12 mouse cellular contexts compared by ENCODE assay signal in the genomic region with DNA sequence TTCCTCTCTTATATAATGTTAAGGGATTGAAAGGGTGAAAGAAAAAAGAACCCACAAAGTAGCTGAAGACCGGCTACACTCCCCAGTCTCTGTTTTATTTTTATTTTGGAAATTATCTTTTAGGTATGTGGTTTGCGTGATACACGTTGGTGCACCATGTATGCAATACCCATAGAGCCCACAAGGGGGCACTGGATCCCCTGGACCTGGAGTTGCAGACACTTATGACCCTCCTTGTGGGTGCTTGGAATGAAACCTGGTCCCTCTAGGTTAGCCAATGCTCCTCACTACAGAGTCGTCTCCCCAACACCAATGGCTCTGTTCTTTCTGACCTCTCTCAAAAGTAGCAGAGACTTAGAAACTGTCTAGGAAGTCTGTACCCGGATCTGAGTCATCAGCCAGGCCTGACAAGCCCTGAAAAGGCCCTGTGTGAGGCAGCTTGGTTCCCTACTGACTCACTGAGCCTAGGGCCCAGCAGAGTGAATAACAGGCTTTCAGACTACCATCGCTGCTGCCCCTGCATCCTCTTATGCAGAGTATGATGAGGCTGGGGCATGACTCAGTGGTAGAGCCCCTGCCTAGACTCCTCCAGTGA.
DNase-seq lines count a peak whose midpoint lies in the region; ATAC-seq and TF ChIP-seq lines count a peak whose summit lies in the region.
"Had no signal": no experiment of that assay in that cellular context is flagged by ENCODE, and none has a peak within 500 bp of the region (broad histone marks: within the 10 kb centered on the region; RNA-seq: fewer than 3 reads in every experiment).

No protein-coding gene starts in this region.

- peaks cover 28% of the 10 kb centered on the region for H3K4me1 ChIP-seq in E14TG2a.4 (replicated peaks; ENCODE audit: low read depth, low read length)
- H3K4me1 ChIP-seq: forebrain, embryonic 13.5 days; limb, embryonic 15.5 days; midbrain, embryonic 13.5 days had no signal

- TF ChIP-seq CTCF in E14TG2a.4 (conservative IDR thresholded peaks at IDR 0.05; ENCODE audit: low read length), result peak; percentile 78

- no peak for ATAC-seq in frontal cortex, adult (ENCODE audit: low TSS enrichment)
- ATAC-seq: forebrain, embryonic 13.5 days; midbrain, embryonic 13.5 days had no signal

- H3K9me3 ChIP-seq in E14TG2a.4 (ENCODE audit: low read length), result peaks cover 9% of the 10 kb centered on the region; the same call in 1 of the 2 replicates
- H3K9me3 ChIP-seq: forebrain, embryonic 13.5 days; heart, embryonic 13.5 days; limb, embryonic 15.5 days; midbrain, embryonic 13.5 days had no signal

- H3K4me3 ChIP-seq in E14TG2a.4 (replicated peaks; ENCODE audit: low read length), result no peak overlapping the region
- H3K4me3 ChIP-seq: forebrain, embryonic 13.5 days; heart, embryonic 13.5 days; limb, embryonic 15.5 days; midbrain, embryonic 13.5 days had no signal

- H3K27me3 ChIP-seq in E14TG2a.4 (ENCODE audit: insufficient read depth, low read length), result no peaks in the 10 kb centered on the region
- H3K27me3 ChIP-seq: forebrain, embryonic 13.5 days; heart, embryonic 13.5 days; limb, embryonic 15.5 days; midbrain, embryonic 13.5 days had no signal

- H3K36me3 ChIP-seq in E14TG2a.4 (ENCODE audit: insufficient read depth, low read length), result peaks cover 40% of the 10 kb centered on the region

- peak; percentile 27 to 29 for DNase-seq in kidney, postnatal 4 days
- no peak for DNase-seq in kidney, adult 8-10 months
- peak; percentile 90 for DNase-seq in 416B (ENCODE audit: low read depth)
- DNase-seq in fibroblast of lung, adult 2 months (ENCODE audit: low read depth), result peak; percentile 49
- DNase-seq in urinary bladder, adult 18-20 months (ENCODE audit: low spot score in 2 of 2), result no peak
- DNase-seq: adrenal gland, adult 8-10 months had no signal

Comparison
In these comparisons a context has a peak if more than half of its experiments do, and no peak if none do; other contexts are left out.
1. DNase-seq: peak in kidney, postnatal 4 days (2 of 2), 416B (single experiment) and fibroblast of lung, adult 2 months (single experiment); none in kidney, adult 8-10 months (0 of 2) and urinary bladder, adult 18-20 months (0 of 2).